Mouse (Mus musculus): Measurements from ENCODE around the gene Rsph14. TPM values are rescaled to one million over a fixed set of nuclear protein-coding genes. Genes with fewer than 3 reads are reported as not detected.

Gene Rsph14
- polyA plus RNA-seq, 1 experiment from 2014 or later = not detected

Other genes starting within 250 kb of the Rsph14 start
- gene Gnaz, start 65.4 kb downstream of the Rsph14 start, polyA plus RNA-seq (2014; fragmentation: Nextera tagmentation; extraction: Ambion mirVana) = 4.7 and 5.6 TPM in 2 replicates
- 7.6 and 8.5 TPM in 2 replicates for gene Rab36, start 4.5 kb upstream of the Rsph14 start, polyA plus RNA-seq (2014; fragmentation: Nextera tagmentation; extraction: Ambion mirVana)
- 10.3 and 11.2 TPM in 2 replicates for gene Bcr, start 28.0 kb upstream of the Rsph14 start, polyA plus RNA-seq (2014; fragmentation: Nextera tagmentation; extraction: Ambion mirVana)
- 23.3 and 24.1 TPM in 2 replicates for gene Specc1l, start 179.5 kb upstream of the Rsph14 start, polyA plus RNA-seq (2014; fragmentation: Nextera tagmentation; extraction: Ambion mirVana)

Data from embryonic facial prominence, embryonic 11.5 days (tissue).